Mouse (Mus musculus): ENCODE results near the gene Fmnl1.

- no peak for TF ChIP-seq POLR2A (IDR thresholded peaks at IDR 0.05; ENCODE audit: low read depth, low read length)
- peak; percentile 58; the same call in 1 of the 2 replicates for TF ChIP-seq CTCF (IDR thresholded peaks at IDR 0.05; ENCODE audit: borderline replicate concordance, insufficient read depth, low read length)
These were observed 62.1 kb downstream of the Fmnl1 start for GRCm38 (mm10) chr11:103232966-103233365.

All from embryonic fibroblast, embryonic 13.5 days (primary cell).